Mouse (Mus musculus): ENCODE data around the gene Smarcd2. TPM values are rescaled to one million over a fixed set of nuclear protein-coding genes. Genes with fewer than 3 reads are reported as not detected.

Smarcd2 gene
- total RNA-seq (2012; rRNA removed) (89.4 and 94.3 TPM in 2 replicates), total RNA-seq (2014; rRNA removed) (105 and 110 TPM in 2 replicates), polyA plus RNA-seq (2012; ENCODE audit: insufficient read length, low read depth) (103 and 116 TPM in 2 replicates)

GRCm38 (mm10) chr11:106272644-106273310 is at the start of gene Smarcd2:
TSS of gene Smarcd2 (minus strand) at chr11:106272972.
- Histone ChIP-seq H3K9ac (ENCODE audit: insufficient read depth, low read depth) (peak within 1 kb of the TSS; percentile 81), H3K4me1 (ENCODE audit: control insufficient read depth in 1 of 2, insufficient read depth in 2 of 2) (peaks cover 20 to 54% of the 10 kb centered on the region in 2 experiments), H3K36me3 (replicated peaks in 1 of 2; ENCODE audit: control insufficient read depth in 1 of 2, insufficient read depth in 1 of 2, low read length in 1 of 2) (peaks cover 1 to 15% of the 10 kb centered on the region in 2 experiments), H3K27ac (ENCODE audit: insufficient read depth, low read depth) (peak within 1 kb of the TSS; percentile 22; the same call in 1 of the 2 replicates), H3K27me3 (replicated peaks) (no peaks in the 10 kb centered on the region), H3K79me2 (replicated peaks; ENCODE audit: control insufficient read depth, extremely low read depth, insufficient read depth, poor library complexity, severe bottlenecking) (peaks cover 40% of the 10 kb centered on the region), H3K4me3 (replicated peaks in 1 of 3; ENCODE audit: low read depth in 2 of 3, low read length in 2 of 3, poor library complexity in 1 of 3) (peak within 1 kb of the TSS; percentile 73 to 95 (median 82)), H3K4me2 (ENCODE audit: insufficient read depth, low read depth, poor library complexity, severe bottlenecking) (peak within 1 kb of the TSS; percentile 95), H3K9me3 (replicated peaks; ENCODE audit: low read length) (no peaks in the 10 kb centered on the region)
- dilution Hi-C loops (cut with MboI; ENCODE audit: extremely low pct_ligation_motif_present, extremely low pct_unique_long_range_greater_than_20kb, low sequenced_read_pairs) (no loop called here), in situ Hi-C loops (cut with MboI; ENCODE audit: low pct_ligation_motif_present, low pct_unique_long_range_greater_than_20kb, low sequenced_read_pairs) (no loop called here)
- DNase-seq (ENCODE audit: extremely low read depth): peak; percentile 100
- TF ChIP-seq IRF4 (IDR thresholded peaks at IDR 0.05; ENCODE audit: low read depth, low read length) (peak; percentile 80), PAX5 (IDR thresholded peaks at IDR 0.05; ENCODE audit: low read length) (no peak), ETS1 (conservative IDR thresholded peaks at IDR 0.05; ENCODE audit: low read depth, low read length) (peak; percentile 33), POLR2A (IDR thresholded peaks at IDR 0.05; ENCODE audit: low read depth, low read length) (peak; percentile 85), SMC3 (IDR thresholded peaks at IDR 0.05; ENCODE audit: low read depth, low read length) (0 out of 2 replicates have a peak, but pooled peaks have one; percentile 23), KAT2A (IDR thresholded peaks at IDR 0.05; ENCODE audit: insufficient replicate concordance, low read length) (peak; percentile 70; the same call in 1 of the 2 replicates), ZC3H11A (IDR thresholded peaks at IDR 0.05; ENCODE audit: low read depth, low read length) (no peak), MAFK (IDR thresholded peaks at IDR 0.05; ENCODE audit: insufficient replicate concordance, low read length) (0 out of 2 replicates have a peak, but pooled peaks have one; percentile 28), ELF1 (IDR thresholded peaks at IDR 0.05; ENCODE audit: low read depth, low read length) (peak; percentile 91), USF2 (conservative IDR thresholded peaks at IDR 0.05; ENCODE audit: low read depth, low read length) (peak; percentile 44; the same call in 1 of the 2 replicates), UBTF (IDR thresholded peaks at IDR 0.05; ENCODE audit: low read depth, low read length) (peak; percentile 99), RCOR1 (conservative IDR thresholded peaks at IDR 0.05; ENCODE audit: low read depth, low read length) (peak; percentile 87; the same call in 1 of the 2 replicates), POLR2AphosphoS2 (IDR thresholded peaks at IDR 0.05; ENCODE audit: low read depth, low read length) (no peak), TCF12 (IDR thresholded peaks at IDR 0.05; ENCODE audit: low read depth, low read length) (peak; percentile 79; the same call in 1 of the 2 replicates), CHD2 (IDR thresholded peaks at IDR 0.05; ENCODE audit: low read length) (peak; percentile 98), JUND (conservative IDR thresholded peaks at IDR 0.05; ENCODE audit: low read depth, low read length) (no peak), ZMIZ1 (IDR thresholded peaks at IDR 0.05; ENCODE audit: low read depth, low read length) (0 out of 2 replicates have a peak, but pooled peaks have one; percentile 23), MAZ (IDR thresholded peaks at IDR 0.05; ENCODE audit: low read depth, low read length) (peak; percentile 83), MXI1 (IDR thresholded peaks at IDR 0.05; ENCODE audit: low read depth, low read length) (peak; percentile 84), TBP (conservative IDR thresholded peaks at IDR 0.05; ENCODE audit: low read depth, low read length) (peak; percentile 77), CTCF (conservative IDR thresholded peaks at IDR 0.05 in 1 of 2, IDR thresholded peaks at IDR 0.05 in 1 of 2; ENCODE audit: low read depth in 2 of 2, low read length in 2 of 2) (no peak), JUN (IDR thresholded peaks at IDR 0.05; ENCODE audit: insufficient read depth, low read depth, low read length) (no peak), CHD1 (IDR thresholded peaks at IDR 0.05; ENCODE audit: low read depth, low read length) (peak; percentile 25; the same call in 1 of the 2 replicates), E2F4 (IDR thresholded peaks at IDR 0.05; ENCODE audit: insufficient replicate concordance, low read depth, low read length) (0 out of 2 replicates have a peak, but pooled peaks have one; percentile 37), EP300 (IDR thresholded peaks at IDR 0.05; ENCODE audit: low read length) (no peak), MYC (IDR thresholded peaks at IDR 0.05; ENCODE audit: low read depth, low read length) (no peak), MEF2A (IDR thresholded peaks at IDR 0.05; ENCODE audit: borderline replicate concordance, low read depth, low read length) (peak; percentile 87; the same call in 1 of the 2 replicates), SIN3A (IDR thresholded peaks at IDR 0.05; ENCODE audit: low read length) (peak; percentile 97), USF1 (IDR thresholded peaks at IDR 0.05; ENCODE audit: low read depth, low read length) (no peak), RAD21 (IDR thresholded peaks at IDR 0.05; ENCODE audit: low read depth, low read length) (no peak), ZKSCAN1 (IDR thresholded peaks at IDR 0.05; ENCODE audit: borderline replicate concordance, low read depth, low read length) (no peak), GABPA (IDR thresholded peaks at IDR 0.05; ENCODE audit: insufficient replicate concordance, low read depth, low read length) (no peak), BHLHE40 (IDR thresholded peaks at IDR 0.05; ENCODE audit: low read depth, low read length) (peak; percentile 68), ZNF384 (IDR thresholded peaks at IDR 0.05; ENCODE audit: low read depth, low read length) (no peak), NRF1 (IDR thresholded peaks at IDR 0.05; ENCODE audit: low read depth, low read length) (no peak), MAX (IDR thresholded peaks at IDR 0.05; ENCODE audit: low read length) (peak; percentile 86), HCFC1 (IDR thresholded peaks at IDR 0.05; ENCODE audit: low read depth, low read length) (peak; percentile 74), NELFE (IDR thresholded peaks at IDR 0.05; ENCODE audit: low read depth, low read length) (no peak; the same call in 1 of the 2 replicates)
